9 mouse cellular contexts compared by ENCODE assay signal in genomic region chr1:118954434-118955301, GRCm38 (mm10).
DNase-seq lines count a peak whose midpoint lies in the region; ATAC-seq and TF ChIP-seq lines count a peak whose summit lies in the region.
"Had no signal": no experiment of that assay in that cellular context is flagged by ENCODE, and none has a peak within 500 bp of the region (broad histone marks: within the 10 kb centered on the region; RNA-seq: fewer than 3 reads in every experiment).

No protein-coding gene starts in this region.

- H3K36me3 ChIP-seq in hindbrain, postnatal 0 days (ENCODE audit: insufficient read depth, low read length) = no peaks in the 10 kb centered on the region
- H3K36me3 ChIP-seq in midbrain, embryonic 12.5 days = no peaks in the 10 kb centered on the region
- no peaks in the 10 kb centered on the region for H3K36me3 ChIP-seq in thymus, adult 2 months (ENCODE audit: control insufficient read depth, insufficient read depth, low read length)
- H3K36me3 ChIP-seq: liver, embryonic 15.5 days had no signal

- H3K4me3 ChIP-seq in hindbrain, postnatal 0 days (ENCODE audit: low read length) = no peak overlapping the region
- no peak overlapping the region for H3K4me3 ChIP-seq in midbrain, embryonic 12.5 days
- no peak overlapping the region for H3K4me3 ChIP-seq in thymus, adult 2 months (ENCODE audit: control insufficient read depth, insufficient read depth, low read length)
- H3K4me3 ChIP-seq: liver, embryonic 15.5 days had no signal

- no peak for TF ChIP-seq POLR2A in thymus, adult 2 months (IDR thresholded peaks at IDR 0.05; ENCODE audit: control insufficient read depth, extremely low read depth, insufficient read depth, low read length, poor library complexity)

- H3K4me1 ChIP-seq in hindbrain, postnatal 0 days (ENCODE audit: insufficient read depth, low read length) = peaks cover 13% of the 10 kb centered on the region; the same call in 1 of the 2 replicates
- H3K4me1 ChIP-seq in midbrain, embryonic 12.5 days = peaks cover 29% of the 10 kb centered on the region
- no peaks in the 10 kb centered on the region for H3K4me1 ChIP-seq in thymus, adult 2 months (replicated peaks; ENCODE audit: control insufficient read depth, insufficient read depth, low read length)
- H3K4me1 ChIP-seq: liver, embryonic 15.5 days had no signal

- intact Hi-C loops in gastrocnemius, postnatal 14 days (cut with DNase I; ENCODE audit: low total_unique reads) = no loop called here

- H3K27me3 ChIP-seq in hindbrain, postnatal 0 days (ENCODE audit: insufficient read depth, low read length) = no peaks in the 10 kb centered on the region
- H3K27me3 ChIP-seq in midbrain, embryonic 12.5 days = no peaks in the 10 kb centered on the region
- no peaks in the 10 kb centered on the region for H3K27me3 ChIP-seq in thymus, adult 2 months (ENCODE audit: control insufficient read depth, insufficient read depth, low read length)
- H3K27me3 ChIP-seq: liver, embryonic 15.5 days had no signal

- H3K9me3 ChIP-seq in hindbrain, postnatal 0 days (ENCODE audit: low read length) = no peaks in the 10 kb centered on the region
- no peaks in the 10 kb centered on the region for H3K9me3 ChIP-seq in midbrain, embryonic 12.5 days
- H3K9me3 ChIP-seq: liver, embryonic 15.5 days had no signal

- H3K9ac ChIP-seq in hindbrain, postnatal 0 days (replicated peaks; ENCODE audit: low read length) = no peak overlapping the region
- H3K9ac ChIP-seq in midbrain, embryonic 12.5 days (replicated peaks) = no peak overlapping the region
- H3K9ac ChIP-seq: liver, embryonic 15.5 days had no signal

- ATAC-seq in hindbrain, postnatal 0 days = peak; percentile 81
- peak; percentile 88 for ATAC-seq in midbrain, embryonic 12.5 days (ENCODE audit: low FRiP score, low read depth)

- peak; percentile 35 to 46 for DNase-seq in right cerebral cortex, postnatal 10 days (ENCODE audit: low spot score in 2 of 2)
- no peak for DNase-seq in right cerebral cortex, postnatal 25 days
- DNase-seq in gastrocnemius, postnatal 14 days = peak; percentile 39
- peak; percentile 81 for DNase-seq in hindbrain, postnatal 0 days (ENCODE audit: low spot score)
- no peak for DNase-seq in thymus, adult 2 months
- DNase-seq in left cerebral cortex, adult 9 months (ENCODE audit: low spot score in 2 of 2) = no peak
- no peak for DNase-seq in thymus, postnatal 0 days (ENCODE audit: low spot score)

- WGBS in hindbrain, postnatal 0 days = 24% methylated on average over 10 of the region's 10 CpGs
- 47% methylated on average over 10 of the region's 10 CpGs for WGBS in midbrain, embryonic 12.5 days
- WGBS in thymus, adult 2 months = 83% methylated on average over 10 of the region's 10 CpGs

- H3K4me2 ChIP-seq in hindbrain, postnatal 0 days (ENCODE audit: low read depth, low read length) = no peak overlapping the region
- H3K4me2 ChIP-seq in midbrain, embryonic 12.5 days (replicated peaks) = no peak overlapping the region
- H3K4me2 ChIP-seq: liver, embryonic 15.5 days had no signal

- no peak for TF ChIP-seq CTCF in hindbrain, postnatal 0 days (IDR thresholded peaks at IDR 0.05; ENCODE audit: low read depth)
- TF ChIP-seq CTCF in thymus, adult 2 months (IDR thresholded peaks at IDR 0.05; ENCODE audit: borderline replicate concordance, control insufficient read depth, extremely low read depth, insufficient read depth, low read length, poor library complexity) = no peak

- no peak overlapping the region for H3K27ac ChIP-seq in hindbrain, postnatal 0 days
- peak overlapping the region; percentile 56 for H3K27ac ChIP-seq in midbrain, embryonic 12.5 days (replicated peaks)
- no peak overlapping the region for H3K27ac ChIP-seq in thymus, adult 2 months (ENCODE audit: control insufficient read depth, insufficient read depth, low read length)
- H3K27ac ChIP-seq: liver, embryonic 15.5 days had no signal

Comparison
In these comparisons a context has a peak if more than half of its experiments do, and no peak if none do; other contexts are left out.
1. DNase-seq: peak in right cerebral cortex, postnatal 10 days (2 of 2), gastrocnemius, postnatal 14 days (single experiment) and hindbrain, postnatal 0 days (single experiment); none in right cerebral cortex, postnatal 25 days (single experiment), thymus, adult 2 months (single experiment), left cerebral cortex, adult 9 months (0 of 2) and thymus, postnatal 0 days (single experiment).